Mouse (Mus musculus): ENCODE measurements around the gene Zic2. TPM values are rescaled to one million over a fixed set of nuclear protein-coding genes. Genes with fewer than 3 reads are reported as not detected.
A peak's percentile ranks its signal among the peaks of the same experiment; 100 is the strongest.

Gene Zic2
- 10 to 100 TPM; 17.4 to 18.3 TPM for total RNA-seq (2021)
- long read RNA-seq, experiment 1, result 0 reads
- long read RNA-seq, experiment 2, partial matches to known transcripts, result 0 of 1 reads
- long read RNA-seq, experiment 2, other reads (novel, unspliced or antisense), result 0 of 1 reads

- H3K4me3 ChIP-seq, result peak within 1 kb of the TSS; percentile 52
- DNase-seq (ENCODE audit: extremely low spot score in 1 of 2, low spot score in 2 of 2), result peak; percentile 38 to 58
- intact Hi-C loops (cut with DNase I), result loop anchor here (5.0 kb wide), 1 partner anchor 248 kb away; no protein-coding TSS in a partner anchor
These were observed at the start of gene Zic2 for GRCm38 (mm10) chr14:122474891-122475556. Zic2 (plus strand) TSS chr14:122475435.

GRCm38 (mm10) chr14:122426529-122427203 lies 48.6 kb upstream of the Zic2 start:
- TF ChIP-seq CTCF (IDR thresholded peaks at IDR 0.05), result no peak
- Histone ChIP-seq H3K27ac (no peak overlapping the region), H3K4me3 (no peak overlapping the region)
- no peak for DNase-seq (ENCODE audit: extremely low spot score in 1 of 2, low spot score in 2 of 2)
- intact Hi-C loops (cut with DNase I), result no loop called here

More at GRCm38 (mm10) chr14:122474891-122475556, at the start of gene Zic2:
- TF ChIP-seq CTCF (IDR thresholded peaks at IDR 0.05), result no peak
- H3K27ac ChIP-seq, result peak within 1 kb of the TSS; percentile 91

GRCm38 (mm10) chr14:122427204-122427560 lies 48.1 kb upstream of the Zic2 start:
- DNase-seq (ENCODE audit: extremely low spot score in 1 of 2, low spot score in 2 of 2), result no peak
- Histone ChIP-seq H3K27ac (no peak overlapping the region), H3K4me3 (no peak overlapping the region)
- no peak for TF ChIP-seq CTCF (IDR thresholded peaks at IDR 0.05)
- intact Hi-C loops (cut with DNase I), result no loop called here

- no peak for TF ChIP-seq CTCF (IDR thresholded peaks at IDR 0.05)
- no peak for DNase-seq (ENCODE audit: extremely low spot score in 1 of 2, low spot score in 2 of 2)
- intact Hi-C loops (cut with DNase I), result no loop called here
- Histone ChIP-seq H3K27ac (no peak overlapping the region), H3K4me3 (no peak overlapping the region)
These were observed 47.6 kb upstream of the Zic2 start for GRCm38 (mm10) chr14:122427654-122428053.

- H3K27ac ChIP-seq, result no peak overlapping the region
- no peak overlapping the region for H3K4me3 ChIP-seq
- DNase-seq (ENCODE audit: extremely low spot score in 1 of 2, low spot score in 2 of 2), result no peak
- TF ChIP-seq CTCF (IDR thresholded peaks at IDR 0.05), result no peak
- intact Hi-C loops (cut with DNase I), result no loop called here
These were observed 42.7 kb upstream of the Zic2 start for GRCm38 (mm10) chr14:122432558-122432957.

GRCm38 (mm10) chr14:122434039-122434438 lies 41.2 kb upstream of the Zic2 start:
- intact Hi-C loops (cut with DNase I), result no loop called here
- DNase-seq (ENCODE audit: extremely low spot score in 1 of 2, low spot score in 2 of 2), result no peak
- Histone ChIP-seq H3K4me3 (no peak overlapping the region), H3K27ac (no peak overlapping the region)
- TF ChIP-seq CTCF (IDR thresholded peaks at IDR 0.05), result no peak

- no peak overlapping the region for H3K4me3 ChIP-seq
- intact Hi-C loops (cut with DNase I), result no loop called here
- H3K27ac ChIP-seq, result no peak overlapping the region
- DNase-seq (ENCODE audit: extremely low spot score in 1 of 2, low spot score in 2 of 2), result no peak
- no peak for TF ChIP-seq CTCF (IDR thresholded peaks at IDR 0.05)
These were observed 38.4 kb upstream of the Zic2 start for GRCm38 (mm10) chr14:122436850-122437249.

GRCm38 (mm10) chr14:122449601-122450495 lies 25.4 kb upstream of the Zic2 start:
- intact Hi-C loops (cut with DNase I), result loop anchor here (1.0 kb wide), 1 partner anchor 44 kb away; no protein-coding TSS in a partner anchor
- Histone ChIP-seq H3K27ac (peak overlapping the region; percentile 41; the same call in 1 of the 2 replicates), H3K4me3 (peak overlapping the region; percentile 39)
- no peak for DNase-seq (ENCODE audit: extremely low spot score in 1 of 2, low spot score in 2 of 2)
- TF ChIP-seq CTCF (IDR thresholded peaks at IDR 0.05), result no peak

GRCm38 (mm10) chr14:122450496-122451382 lies 24.5 kb upstream of the Zic2 start, which contains the start of gene Gm5089:
Gm5089 (minus strand) TSS chr14:122451115.
- no peak for TF ChIP-seq CTCF (IDR thresholded peaks at IDR 0.05)
- peak; percentile 43 to 47 for DNase-seq (ENCODE audit: extremely low spot score in 1 of 2, low spot score in 2 of 2)
- intact Hi-C loops (cut with DNase I), result loop anchor here (1.0 kb wide), 1 partner anchor 44 kb away; no protein-coding TSS in a partner anchor
- H3K4me3 ChIP-seq, result peak within 1 kb of the TSS; percentile 39
- H3K27ac ChIP-seq, result peak within 1 kb of the TSS; percentile 41

- Histone ChIP-seq H3K27ac (no peak overlapping the region), H3K4me3 (no peak overlapping the region)
- no peak for DNase-seq (ENCODE audit: extremely low spot score in 1 of 2, low spot score in 2 of 2)
- no peak for TF ChIP-seq CTCF (IDR thresholded peaks at IDR 0.05)
- intact Hi-C loops (cut with DNase I), result no loop called here
These were observed 23.6 kb upstream of the Zic2 start for GRCm38 (mm10) chr14:122451551-122452145.

Measured in left cerebral cortex, adult 2 months (tissue).